Mouse (Mus musculus) intestine, embryonic 15.5 days (tissue): ENCODE results near the gene 4930518I15Rik. TPM values are rescaled to one million over a fixed set of nuclear protein-coding genes. Genes with fewer than 3 reads are reported as not detected.

ENCODE experiments used
- ATAC-seq: fragments of 200-750 bp; cut with Nextera tagmentation; 2 replicates; pipeline ENCODE4 v1.8.0; 2017; ENCODE audit warnings: moderate TSS enrichment, moderate library complexity
- H3K27ac ChIP-seq: fragments of 300-500 bp; sonication (generic); 2 replicates; pipeline ENCODE4 v1.5.1; 2015; ENCODE audit warnings: mild to moderate bottlenecking, inconsistent platforms
- H3K27me3 ChIP-seq: fragments of 300-500 bp; sonication (generic); replicated peaks from 2 replicates; pipeline ENCODE4 v1.6.1; 2015; ENCODE audit warnings: inconsistent platforms
- H3K36me3 ChIP-seq: fragments of 300-500 bp; sonication (generic); 2 replicates; pipeline ENCODE4 v1.6.1; 2015; ENCODE audit warnings: inconsistent platforms
- H3K4me1 ChIP-seq: fragments of 300-500 bp; sonication (generic); replicated peaks from 2 replicates; pipeline ENCODE4 v1.6.1; 2015; ENCODE audit warnings: inconsistent platforms
- H3K4me2 ChIP-seq: fragments of 300-500 bp; sonication (generic); replicated peaks from 2 replicates; pipeline ENCODE4 v1.6.1; 2015; ENCODE audit warnings: mild to moderate bottlenecking, inconsistent platforms
- H3K4me3 ChIP-seq: fragments of 300-500 bp; sonication (generic); replicated peaks from 2 replicates; pipeline ENCODE4 v1.5.1; 2015; ENCODE audit warnings: inconsistent platforms
- H3K9ac ChIP-seq: fragments of 300-500 bp; sonication (generic); 2 replicates; pipeline ENCODE4 v1.6.1; 2015; ENCODE audit warnings: inconsistent platforms
- H3K9me3 ChIP-seq: fragments of 300-500 bp; sonication (generic); 2 replicates; pipeline ENCODE4 v1.6.1; 2016; ENCODE audit warnings: inconsistent platforms
- WGBS: fragments of 180-500 bp; shearing (Covaris S2); methylation state at CpG from one replicate; pipeline ENCODE4 v1.1.7; 2015; 5-methylcytosine and 5-hydroxymethylcytosine counted together
- polyA plus RNA-seq: library from polyadenylated mRNA; unstranded; fragments of >200 nt; fragmentation: Nextera tagmentation; extraction: Ambion mirVana; gene quantifications from 2 replicates; pipeline ENCODE4 v1.2.1, GENCODE M21; 2015

4930518I15Rik gene
- polyA plus RNA-seq, 1 experiment from 2014 or later = 5.3 TPM

DNA sequence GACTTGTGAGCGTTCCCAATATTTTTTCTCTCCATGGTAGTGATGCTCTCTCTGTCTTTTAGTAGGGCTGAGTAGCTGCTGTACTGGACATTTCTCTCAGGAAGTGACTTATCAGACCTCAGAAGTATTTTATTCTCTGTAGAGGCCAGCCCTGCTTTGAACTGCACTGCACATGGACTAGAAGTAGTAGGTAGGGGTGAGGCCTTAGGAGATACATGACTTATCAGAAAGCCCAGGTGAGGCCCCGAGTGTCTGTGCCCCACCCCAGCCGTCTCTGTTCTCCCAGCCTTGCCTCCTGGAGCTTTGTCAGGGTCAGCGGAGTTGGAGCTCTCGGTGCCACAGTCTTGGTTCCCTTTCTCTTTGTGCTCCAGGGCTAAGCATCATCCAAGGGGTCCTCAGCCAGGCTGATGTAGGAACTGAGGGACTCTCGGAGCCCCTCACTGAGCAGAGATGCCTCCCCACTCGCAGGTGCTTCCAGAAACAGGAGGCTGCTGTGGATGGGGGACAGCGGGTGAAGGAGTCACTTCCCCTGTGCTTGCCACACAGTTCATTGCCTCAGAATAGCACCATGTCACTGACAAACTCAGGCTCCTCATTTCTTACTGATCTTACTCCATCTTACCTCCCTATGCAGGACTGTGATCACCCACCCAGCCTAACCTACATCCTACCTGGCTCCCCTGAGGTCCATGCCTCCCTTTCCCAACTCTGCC is 16.5 kb upstream of the 4930518I15Rik start:
- 85% methylated on average over 8 of the region's 8 CpGs for WGBS
- Histone ChIP-seq H3K4me1 (peaks cover 16% of the 10 kb centered on the region), H3K9me3 (no peaks in the 10 kb centered on the region), H3K27ac (no peak overlapping the region), H3K4me2 (no peak overlapping the region), H3K27me3 (no peaks in the 10 kb centered on the region), H3K4me3 (no peak overlapping the region), H3K9ac (no peak overlapping the region), H3K36me3 (peaks cover 15% of the 10 kb centered on the region)
- ATAC-seq = no peak

DNA sequence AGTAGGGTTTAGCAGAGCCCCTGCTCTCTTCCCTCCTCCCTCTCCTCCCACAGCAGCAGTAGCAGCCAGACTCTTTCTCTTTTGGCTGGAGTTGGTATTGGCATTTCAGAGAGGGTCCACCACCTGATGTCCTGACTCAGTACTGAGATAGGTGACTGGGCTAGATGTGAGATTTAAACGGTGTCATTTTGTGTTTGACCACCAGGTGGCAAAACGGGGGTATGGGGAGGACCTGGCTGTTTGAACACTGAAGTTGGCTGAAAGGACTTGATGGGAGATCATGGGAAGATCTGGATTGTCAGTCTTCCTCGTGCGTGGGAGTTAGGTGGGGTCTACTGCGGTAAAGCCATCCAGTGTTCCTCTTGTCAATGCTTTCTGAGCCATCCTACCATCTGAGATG is 15.9 kb upstream of the 4930518I15Rik start:
- H3K4me3 ChIP-seq = no peak overlapping the region
- H3K9ac ChIP-seq = no peak overlapping the region
- H3K27ac ChIP-seq = no peak overlapping the region
- peaks cover 15% of the 10 kb centered on the region for H3K36me3 ChIP-seq
- H3K4me1 ChIP-seq = peaks cover 13% of the 10 kb centered on the region
- H3K4me2 ChIP-seq = no peak overlapping the region
- 30% methylated on average over 5 of the region's 5 CpGs for WGBS
- H3K9me3 ChIP-seq = no peaks in the 10 kb centered on the region
- H3K27me3 ChIP-seq = no peaks in the 10 kb centered on the region
- no peak for ATAC-seq

DNA sequence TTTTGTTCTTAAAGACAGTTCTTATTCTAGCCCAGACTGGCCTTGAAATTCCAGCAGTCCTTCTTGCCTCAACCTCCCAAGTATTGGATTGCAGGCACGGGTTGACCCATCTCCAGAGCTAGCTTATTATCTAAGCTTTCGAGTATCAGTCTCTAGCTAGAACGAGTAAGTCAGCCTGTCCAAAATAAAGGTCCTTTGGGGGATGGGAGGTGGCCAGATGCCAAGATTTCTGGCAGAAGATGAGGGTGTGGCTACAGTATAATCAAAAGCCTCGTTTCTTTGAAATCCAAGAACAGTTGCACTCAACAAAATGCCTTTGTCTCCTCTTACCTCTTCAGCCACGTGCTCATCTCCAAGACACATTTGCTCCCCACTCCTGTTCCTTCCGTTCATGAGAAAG is 12.8 kb upstream of the 4930518I15Rik start:
- H3K9me3 ChIP-seq = no peaks in the 10 kb centered on the region
- 31% methylated on average over 6 of the region's 6 CpGs for WGBS
- H3K4me2 ChIP-seq = 0 out of 2 replicates have a peak overlapping the region, but pooled peaks have one; percentile 12
- H3K27me3 ChIP-seq = no peaks in the 10 kb centered on the region
- H3K4me3 ChIP-seq = no peak overlapping the region
- peak; percentile 14 for ATAC-seq
- 0 out of 2 replicates have a peak overlapping the region, but pooled peaks have one; percentile 4 for H3K27ac ChIP-seq
- no peak overlapping the region for H3K9ac ChIP-seq
- peaks cover 11% of the 10 kb centered on the region for H3K4me1 ChIP-seq
- H3K36me3 ChIP-seq = peaks cover 19% of the 10 kb centered on the region

DNA sequence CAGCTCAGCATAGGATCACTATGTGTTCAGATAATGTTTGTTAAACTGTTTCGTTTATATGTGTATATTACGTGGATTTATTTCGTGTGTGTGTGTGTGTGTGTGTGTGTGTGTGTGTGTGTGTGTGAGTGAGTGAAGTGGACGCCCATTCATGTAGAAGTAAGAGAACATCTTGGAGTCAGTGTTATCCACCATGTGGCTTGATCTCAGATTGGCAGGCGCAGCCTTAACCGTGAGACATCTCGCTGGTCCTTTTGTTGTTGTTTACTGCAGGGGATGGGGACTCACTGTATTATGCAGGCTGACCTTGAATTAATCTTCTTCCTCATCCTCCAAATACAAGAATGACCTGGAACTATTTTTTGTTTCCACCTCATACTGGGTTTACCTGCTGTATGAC is 11.8 kb upstream of the 4930518I15Rik start:
- WGBS = 88% methylated on average over 7 of the region's 7 CpGs
- Histone ChIP-seq H3K4me3 (no peak overlapping the region), H3K4me1 (peaks cover 12% of the 10 kb centered on the region), H3K27ac (no peak overlapping the region), H3K9ac (no peak overlapping the region), H3K9me3 (no peaks in the 10 kb centered on the region), H3K27me3 (no peaks in the 10 kb centered on the region), H3K36me3 (peaks cover 19% of the 10 kb centered on the region), H3K4me2 (no peak overlapping the region)
- no peak for ATAC-seq

DNA sequence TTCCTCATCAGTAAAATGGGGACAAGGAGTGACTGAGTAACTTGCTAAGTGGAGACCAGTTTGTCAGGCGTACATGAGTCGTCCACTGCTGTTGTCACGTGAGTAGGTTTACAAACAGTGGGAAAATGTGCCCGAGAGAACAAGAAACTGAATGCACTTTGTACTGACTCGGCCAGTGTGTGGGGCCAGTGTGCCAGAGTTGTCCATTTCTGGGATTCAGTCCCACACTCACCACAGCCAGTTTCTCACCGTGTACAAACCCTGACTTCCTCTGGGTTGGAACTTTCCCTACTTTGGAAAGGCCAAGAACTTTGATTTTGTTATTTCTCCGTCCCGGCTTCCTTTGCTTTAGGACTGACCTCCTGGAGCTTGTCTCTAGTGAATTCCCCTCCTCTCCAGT is 11.2 kb upstream of the 4930518I15Rik start:
- peaks cover 13% of the 10 kb centered on the region for H3K36me3 ChIP-seq
- no peak overlapping the region for H3K4me3 ChIP-seq
- H3K9me3 ChIP-seq = no peaks in the 10 kb centered on the region
- H3K4me1 ChIP-seq = peaks cover 18% of the 10 kb centered on the region
- H3K27ac ChIP-seq = no peak overlapping the region
- no peak for ATAC-seq
- no peaks in the 10 kb centered on the region for H3K27me3 ChIP-seq
- WGBS = 74% methylated on average over 8 of the region's 8 CpGs
- no peak overlapping the region for H3K4me2 ChIP-seq
- no peak overlapping the region for H3K9ac ChIP-seq

DNA sequence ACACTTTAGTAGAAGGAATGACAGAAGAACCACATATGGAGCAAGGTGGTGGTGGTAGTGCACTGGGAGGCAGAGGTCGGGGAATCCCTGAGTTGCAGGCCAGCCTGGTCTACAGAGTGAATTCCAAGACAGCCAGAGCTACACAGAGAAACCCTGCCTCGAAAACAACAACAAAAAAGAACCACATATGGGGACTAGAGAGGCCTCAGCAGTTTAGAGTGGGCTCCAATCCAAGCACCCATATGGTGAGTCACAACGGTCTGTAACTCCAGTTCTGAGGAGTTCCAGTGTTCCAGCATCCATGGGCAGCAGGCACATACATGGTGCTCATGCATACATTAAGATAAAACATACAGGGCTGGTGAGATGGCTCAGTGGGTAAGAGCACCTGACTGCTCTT is 6.7 kb upstream of the 4930518I15Rik start:
- WGBS = 66% methylated on average over 3 of the region's 3 CpGs
- no peaks in the 10 kb centered on the region for H3K27me3 ChIP-seq
- no peaks in the 10 kb centered on the region for H3K9me3 ChIP-seq
- peaks cover 12% of the 10 kb centered on the region for H3K4me1 ChIP-seq
- peak overlapping the region; percentile 99 for H3K4me3 ChIP-seq
- H3K9ac ChIP-seq = no peak overlapping the region
- no peak for ATAC-seq
- H3K36me3 ChIP-seq = peaks cover 8% of the 10 kb centered on the region
- H3K27ac ChIP-seq = no peak overlapping the region
- peak overlapping the region; percentile 65 for H3K4me2 ChIP-seq

DNA sequence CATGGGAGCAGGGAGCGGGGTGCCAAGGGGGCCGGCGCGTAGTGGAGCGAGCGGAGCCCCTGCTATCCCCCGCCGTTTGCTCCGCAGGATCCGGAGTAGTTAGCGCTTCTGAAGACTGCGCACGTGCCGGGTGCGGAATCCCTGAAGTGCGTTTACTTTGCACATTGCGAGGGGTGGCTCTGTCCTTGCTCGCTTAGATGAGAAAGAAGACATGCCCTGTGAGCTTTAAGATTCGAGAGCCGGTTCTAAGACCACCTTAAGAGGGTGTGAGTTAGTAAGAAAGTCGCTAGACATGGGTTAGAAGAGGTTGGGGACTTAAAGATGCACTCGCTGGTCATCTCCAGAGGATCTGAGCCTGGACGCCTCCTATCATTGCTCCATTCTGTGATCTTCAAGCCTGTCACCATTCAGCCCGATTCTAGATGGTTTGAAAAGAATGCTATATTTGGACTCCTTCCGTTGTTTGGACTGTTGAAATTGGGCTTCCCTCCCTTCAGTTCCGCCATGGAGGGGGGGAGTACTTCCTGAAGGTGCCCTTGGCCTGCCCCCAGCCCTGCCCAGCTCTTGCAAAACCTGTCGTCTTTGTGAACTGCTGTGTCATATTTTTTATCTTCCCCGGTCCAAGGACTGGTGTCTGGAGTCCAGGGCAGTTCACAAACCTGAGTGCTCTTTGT is 5.9 kb upstream of the 4930518I15Rik start:
- Histone ChIP-seq H3K27me3 (no peaks in the 10 kb centered on the region), H3K36me3 (peaks cover 8% of the 10 kb centered on the region), H3K9ac (peak overlapping the region; percentile 99), H3K9me3 (no peaks in the 10 kb centered on the region), H3K27ac (peak overlapping the region; percentile 94), H3K4me2 (peak overlapping the region; percentile 65), H3K4me1 (peaks cover 12% of the 10 kb centered on the region), H3K4me3 (peak overlapping the region; percentile 99)
- WGBS = 2% methylated on average over 28 of the region's 28 CpGs
- ATAC-seq = peak; percentile 44

DNA sequence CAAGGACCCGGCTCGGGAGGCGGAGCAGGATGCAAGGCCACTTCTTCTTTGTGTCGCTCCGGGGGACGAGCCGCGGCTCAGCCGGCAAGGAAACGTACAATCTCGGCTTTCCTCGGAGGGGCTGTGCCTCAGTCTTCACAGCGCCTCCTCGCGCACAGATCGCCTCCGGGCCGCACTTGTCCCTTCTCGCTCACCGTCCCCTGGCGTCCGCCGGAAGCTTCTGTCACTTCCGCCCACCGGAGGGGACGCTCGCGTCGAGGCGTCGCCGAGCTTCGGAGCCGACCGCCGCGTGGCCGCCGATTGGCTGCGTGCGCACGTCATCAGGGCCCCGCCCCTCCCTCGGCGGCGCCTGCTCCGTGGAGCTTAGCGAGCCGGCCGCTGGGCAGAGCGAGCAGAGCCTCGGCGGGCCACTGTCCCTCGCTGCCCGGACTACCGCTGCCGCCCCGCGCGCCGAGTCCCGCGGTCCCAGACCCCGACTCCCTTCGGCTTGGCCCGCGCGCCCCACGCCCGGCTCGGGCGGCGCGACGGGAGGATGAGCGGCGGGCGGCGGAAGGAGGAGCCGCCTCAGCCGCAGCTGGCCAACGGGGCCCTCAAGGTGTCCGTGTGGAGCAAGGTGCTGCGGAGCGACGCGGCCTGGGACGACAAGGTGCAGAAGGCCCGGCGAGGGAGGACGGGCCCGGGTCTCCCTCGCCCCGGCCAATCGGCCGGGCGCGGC is 5.2 kb upstream of the 4930518I15Rik start, which contains the start of gene Rab5if:
Gene Rab5if (plus strand): TSS at position 357 of the 715 bp plus-strand sequence.
- peaks cover 8% of the 10 kb centered on the region for H3K36me3 ChIP-seq
- no peaks in the 10 kb centered on the region for H3K9me3 ChIP-seq
- peaks cover 12% of the 10 kb centered on the region for H3K4me1 ChIP-seq
- under 1% methylated on average over 98 of the region's 98 CpGs for WGBS
- ATAC-seq = peak; percentile 98
- H3K27me3 ChIP-seq = no peaks in the 10 kb centered on the region
- H3K4me3 ChIP-seq = peak within 1 kb of the TSS; percentile 99
- H3K4me2 ChIP-seq = peak within 1 kb of the TSS; percentile 78
- H3K27ac ChIP-seq = peak within 1 kb of the TSS; percentile 97
- peak within 1 kb of the TSS; percentile 99 for H3K9ac ChIP-seq

DNA sequence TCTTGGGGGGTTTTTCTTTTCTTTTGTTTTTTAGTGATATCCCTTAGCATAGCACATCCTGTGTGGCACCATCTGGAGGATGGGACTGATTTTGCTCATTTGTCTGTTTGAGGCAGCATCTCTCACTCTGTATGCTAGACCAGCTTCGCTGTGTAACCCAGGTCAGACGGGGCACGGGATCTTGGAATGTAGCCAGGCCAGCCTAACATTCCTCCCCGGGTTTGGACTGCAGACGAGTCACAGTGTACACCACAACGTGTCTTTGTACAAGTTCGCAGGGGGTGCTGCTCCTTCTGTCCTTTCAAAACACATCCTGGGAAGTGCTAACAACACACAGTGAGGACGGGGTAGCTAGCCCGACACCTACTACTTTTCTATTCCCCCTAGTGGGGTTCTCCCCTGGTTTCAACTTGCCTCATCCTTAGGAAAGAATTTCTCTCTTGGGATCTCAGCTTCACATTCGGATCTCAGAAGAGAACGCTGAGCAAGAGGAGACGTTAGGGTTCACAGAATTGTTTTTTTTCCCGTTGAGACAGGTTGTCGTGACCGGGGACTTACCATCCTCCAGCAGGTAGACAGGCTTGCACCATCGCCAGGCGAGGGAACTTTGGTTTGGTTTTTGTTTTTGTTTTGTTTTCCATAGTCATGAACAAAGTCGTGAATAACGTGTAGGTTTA is 4.4 kb upstream of the 4930518I15Rik start:
- Histone ChIP-seq H3K4me2 (peak overlapping the region; percentile 78), H3K4me1 (peaks cover 12% of the 10 kb centered on the region), H3K27ac (peak overlapping the region; percentile 97), H3K36me3 (peaks cover 8% of the 10 kb centered on the region), H3K4me3 (peak overlapping the region; percentile 99), H3K9ac (peak overlapping the region; percentile 77), H3K9me3 (no peaks in the 10 kb centered on the region), H3K27me3 (no peaks in the 10 kb centered on the region)
- WGBS = 0% methylated on average over 19 of the region's 19 CpGs
- ATAC-seq = peak; percentile 3

DNA sequence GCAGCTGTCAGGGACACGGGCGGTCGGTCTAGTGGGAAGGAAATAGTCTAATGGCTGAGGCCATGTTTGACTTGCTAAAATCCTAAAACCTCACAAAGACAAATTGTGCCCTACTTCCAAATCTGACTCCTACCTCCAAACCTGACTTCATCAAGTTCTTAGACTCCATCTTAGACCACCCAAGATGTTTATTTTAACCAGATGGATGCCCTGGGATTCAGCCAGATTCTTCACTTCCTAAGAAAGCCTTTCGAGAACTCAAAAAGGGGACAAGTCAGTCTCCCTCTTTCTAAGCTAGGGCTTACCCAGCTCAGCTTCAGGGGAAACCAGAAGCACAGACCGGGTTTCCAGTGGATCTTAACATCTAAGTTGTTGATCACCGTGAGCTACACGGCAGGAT is 925 bp upstream of the 4930518I15Rik start:
- H3K27me3 ChIP-seq = no peaks in the 10 kb centered on the region
- H3K27ac ChIP-seq = peak overlapping the region; percentile 56
- no peak overlapping the region for H3K4me3 ChIP-seq
- H3K4me1 ChIP-seq = peaks cover 4% of the 10 kb centered on the region
- WGBS = 42% methylated on average over 7 of the region's 7 CpGs
- no peak overlapping the region for H3K4me2 ChIP-seq
- H3K9ac ChIP-seq = no peak overlapping the region
- ATAC-seq = no peak
- peaks cover 6% of the 10 kb centered on the region; the same call in 1 of the 2 replicates for H3K36me3 ChIP-seq
- H3K9me3 ChIP-seq = no peaks in the 10 kb centered on the region

DNA sequence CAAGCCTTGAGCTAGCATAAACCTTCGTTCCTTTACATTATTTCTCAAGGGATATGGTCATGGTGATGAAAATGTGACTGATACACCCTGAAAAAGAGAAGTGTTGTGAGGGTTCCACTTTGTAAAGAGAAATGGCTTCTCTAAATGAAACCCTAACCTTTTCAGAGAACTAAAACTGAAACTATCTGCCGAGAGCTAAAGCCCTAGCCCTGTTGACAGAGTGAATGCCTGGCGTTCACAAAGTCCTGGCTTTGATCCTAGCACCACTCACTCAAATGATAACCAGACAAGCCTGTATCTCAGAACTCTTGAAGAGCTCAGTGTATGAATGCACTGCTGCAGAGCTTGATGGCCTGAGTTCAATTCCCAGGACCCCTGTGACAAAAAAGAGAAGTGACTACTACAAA is 358 bp downstream of the 4930518I15Rik start:
- 63% methylated on average over 3 of the region's 3 CpGs for WGBS
- no peaks in the 10 kb centered on the region for H3K9me3 ChIP-seq
- H3K4me3 ChIP-seq = no peak overlapping the region
- H3K4me1 ChIP-seq = peaks cover 4% of the 10 kb centered on the region
- no peaks in the 10 kb centered on the region for H3K27me3 ChIP-seq
- no peak overlapping the region for H3K9ac ChIP-seq
- H3K27ac ChIP-seq = no peak overlapping the region
- no peak overlapping the region for H3K4me2 ChIP-seq
- no peak for ATAC-seq
- H3K36me3 ChIP-seq = peaks cover 6% of the 10 kb centered on the region; the same call in 1 of the 2 replicates

DNA sequence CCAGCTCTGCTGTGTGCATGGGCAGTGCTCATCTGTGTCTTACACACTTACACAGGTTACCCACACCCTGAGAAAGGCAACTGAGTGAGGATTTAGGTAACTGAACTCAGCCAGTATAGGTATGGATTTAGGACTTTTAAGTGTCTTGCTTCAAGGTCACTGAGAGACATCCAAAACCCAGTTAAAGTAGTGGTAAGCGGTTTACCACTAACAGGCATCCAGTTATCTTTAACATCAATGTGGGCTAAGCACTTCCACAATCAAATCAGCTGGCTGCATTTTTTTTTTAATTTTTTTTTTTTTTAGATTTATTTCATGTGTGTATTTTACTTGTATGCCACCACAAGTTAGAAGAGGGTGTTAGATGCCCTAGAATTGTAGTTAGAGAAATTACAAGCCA is 1.4 kb downstream of the 4930518I15Rik start:
- H3K4me2 ChIP-seq = no peak overlapping the region
- WGBS = 88% methylated on average over 1 of the region's 1 CpGs
- H3K36me3 ChIP-seq = peaks cover 14% of the 10 kb centered on the region
- no peak overlapping the region for H3K4me3 ChIP-seq
- no peak overlapping the region for H3K27ac ChIP-seq
- no peaks in the 10 kb centered on the region for H3K9me3 ChIP-seq
- H3K9ac ChIP-seq = no peak overlapping the region
- H3K4me1 ChIP-seq = no peaks in the 10 kb centered on the region; the same call in 1 of the 2 replicates
- ATAC-seq = no peak
- no peaks in the 10 kb centered on the region for H3K27me3 ChIP-seq
